Comparison of ENCODE assay signal across 32 mouse cellular contexts in genomic region chr5:27278120-27278645, GRCm38 (mm10).
"Had no signal": no experiment of that assay in that cellular context is flagged by ENCODE, and none has a peak within 500 bp of the region (broad histone marks: within the 10 kb centered on the region; RNA-seq: fewer than 3 reads in every experiment).

No protein-coding gene starts in this region.

- DNase-seq: left cerebral cortex, postnatal 4 days; liver; liver, embryonic 13.5 days; liver, postnatal 0 days; lung, adult 18-20 months; lung, adult 2 months; lung, embryonic 14.5 days; lung, postnatal 10 days; lung, postnatal 14 days; lung, postnatal 36 days; lung, postnatal 4 days; midbrain, embryonic 14.5 days had no signal

- H3K27ac ChIP-seq: left cerebral cortex, adult 2 months; limb, embryonic 10.5 days; limb, embryonic 12.5 days; limb, embryonic 13.5 days; limb, embryonic 15.5 days; liver, embryonic 12.5 days; liver, embryonic 13.5 days; liver, embryonic 14.5 days; liver, embryonic 15.5 days; lung, embryonic 15.5 days; macrophage; midbrain, embryonic 10.5 days; midbrain, embryonic 12.5 days; midbrain, embryonic 13.5 days; midbrain, embryonic 15.5 days had no signal

- H3K4me3 ChIP-seq: left cerebral cortex, adult 2 months; limb, embryonic 10.5 days; limb, embryonic 12.5 days; limb, embryonic 13.5 days; limb, embryonic 15.5 days; liver, embryonic 12.5 days; liver, embryonic 13.5 days; liver, embryonic 15.5 days; lung, embryonic 15.5 days; midbrain, embryonic 10.5 days; midbrain, embryonic 12.5 days; midbrain, embryonic 13.5 days; midbrain, embryonic 15.5 days; myocyte had no signal

- H3K4me1 ChIP-seq: limb, embryonic 10.5 days; limb, embryonic 12.5 days; limb, embryonic 13.5 days; limb, embryonic 15.5 days; liver, embryonic 12.5 days; liver, embryonic 13.5 days; liver, embryonic 15.5 days; lung, embryonic 15.5 days; megakaryocyte, embryonic 14.5 days; midbrain, embryonic 10.5 days; midbrain, embryonic 12.5 days; midbrain, embryonic 13.5 days had no signal

- H3K9me3 ChIP-seq: limb, embryonic 10.5 days; limb, embryonic 12.5 days; limb, embryonic 13.5 days; limb, embryonic 15.5 days; liver, embryonic 12.5 days; liver, embryonic 13.5 days; liver, embryonic 15.5 days; lung, embryonic 15.5 days; midbrain, embryonic 10.5 days; midbrain, embryonic 12.5 days; midbrain, embryonic 13.5 days; midbrain, embryonic 15.5 days had no signal

- H3K27me3 ChIP-seq: limb, embryonic 12.5 days; limb, embryonic 13.5 days; limb, embryonic 15.5 days; liver, embryonic 12.5 days; liver, embryonic 13.5 days; liver, embryonic 15.5 days; lung, embryonic 15.5 days; megakaryocyte, embryonic 14.5 days; midbrain, embryonic 12.5 days; midbrain, embryonic 13.5 days; midbrain, embryonic 15.5 days had no signal

- H3K4me2 ChIP-seq: limb, embryonic 12.5 days; limb, embryonic 13.5 days; limb, embryonic 15.5 days; liver, embryonic 11.5 days; liver, embryonic 12.5 days; liver, embryonic 13.5 days; liver, embryonic 15.5 days; lung, embryonic 14.5 days; lung, embryonic 15.5 days; midbrain, embryonic 11.5 days; midbrain, embryonic 12.5 days; midbrain, embryonic 13.5 days; midbrain, embryonic 15.5 days had no signal

- ATAC-seq: liver, embryonic 12.5 days; liver, postnatal 0 days; lung, postnatal 0 days; midbrain, embryonic 13.5 days; midbrain, embryonic 15.5 days; midbrain, embryonic 16.5 days had no signal

- H3K36me3 ChIP-seq: limb, embryonic 10.5 days; limb, embryonic 12.5 days; limb, embryonic 13.5 days; limb, embryonic 15.5 days; liver, embryonic 12.5 days; liver, embryonic 13.5 days; liver, embryonic 15.5 days; lung, embryonic 15.5 days; midbrain, embryonic 10.5 days; midbrain, embryonic 12.5 days; midbrain, embryonic 13.5 days; midbrain, embryonic 15.5 days had no signal

- H3K9ac ChIP-seq: limb, embryonic 12.5 days; limb, embryonic 13.5 days; limb, embryonic 15.5 days; liver, embryonic 12.5 days; liver, embryonic 13.5 days; liver, embryonic 14.5 days; liver, embryonic 15.5 days; liver, postnatal 0 days; lung, embryonic 14.5 days; lung, embryonic 15.5 days; midbrain, embryonic 12.5 days; midbrain, embryonic 13.5 days; midbrain, embryonic 15.5 days had no signal
